Mouse (Mus musculus) urinary bladder, adult 2 months (tissue): ENCODE data around the gene Med31. TPM values are rescaled to one million over a fixed set of nuclear protein-coding genes. Genes with fewer than 3 reads are reported as not detected.
"Not testable (repeated sequence)": the region's sequence is repeated elsewhere in the genome, so short reads cannot be mapped to it uniquely, and the experiment has no call there.

ENCODE experiments used
- DNase-seq: peaks from one replicate; pipeline ENCODE4 v3.0.0; 2022; ENCODE audit warnings: low spot score
- polyA plus RNA-seq: library from polyadenylated mRNA; depleted of rRNA; stranded (reverse); fragments of >200 nt; gene quantifications from 2 replicates; pipeline ENCODE4 v1.2.3, GENCODE M21; 2012; rRNA removed

The Med31 gene
- polyA plus RNA-seq, 1 experiment, result 25.5 TPM

GRCm38 (mm10) chr11:72203440-72203839, 12.0 kb downstream of the Med31 start:
- no peak for DNase-seq

GRCm38 (mm10) chr11:72196506-72196905, 18.9 kb downstream of the Med31 start:
- no peak for DNase-seq

DNA sequence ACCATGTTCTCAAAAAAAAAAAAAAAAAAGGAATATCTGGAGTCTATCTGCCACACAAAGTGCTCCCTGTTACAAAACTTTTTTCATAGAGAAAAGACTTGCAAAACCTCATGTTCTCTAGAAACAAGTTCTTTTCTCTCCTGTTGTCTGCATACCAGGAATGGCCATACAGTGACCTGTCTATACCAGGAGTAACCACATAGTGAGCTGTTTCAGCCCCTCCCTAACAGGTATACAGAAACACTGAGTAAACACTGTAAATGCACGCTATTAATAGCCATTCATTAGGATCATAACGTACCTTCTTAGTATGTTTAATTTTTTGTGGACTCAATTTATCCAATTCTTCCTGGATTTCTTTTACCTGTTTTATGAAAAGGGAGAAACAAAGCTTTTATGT, 21.1 kb downstream of the Med31 start:
- DNase-seq, result no peak

GRCm38 (mm10) chr11:72190857-72191256, 24.5 kb downstream of the Med31 start:
- DNase-seq, result no peak

DNA sequence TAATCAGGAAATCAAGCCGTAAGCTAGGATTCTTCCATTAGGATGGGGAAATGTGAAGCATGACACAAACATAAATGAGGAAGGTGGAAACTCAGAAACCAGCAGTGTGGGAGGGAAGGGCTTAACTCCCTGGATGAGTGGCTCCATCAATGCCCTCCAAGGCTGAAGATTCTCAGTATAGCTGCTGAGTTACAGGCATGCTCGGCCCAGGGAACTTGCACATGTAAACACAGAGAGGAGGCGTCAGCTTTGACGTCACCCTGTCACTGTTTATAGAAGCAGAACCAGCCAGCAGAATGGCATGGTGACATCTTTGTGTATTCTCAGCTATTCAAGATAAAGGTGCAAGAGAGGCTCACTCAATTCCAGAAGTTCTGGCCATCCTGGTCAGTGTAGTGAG, 31.1 kb downstream of the Med31 start:
- no peak for DNase-seq

- no peak for DNase-seq
Measured at GRCm38 (mm10) chr11:72181136-72181535, 34.3 kb downstream of the Med31 start.

DNA sequence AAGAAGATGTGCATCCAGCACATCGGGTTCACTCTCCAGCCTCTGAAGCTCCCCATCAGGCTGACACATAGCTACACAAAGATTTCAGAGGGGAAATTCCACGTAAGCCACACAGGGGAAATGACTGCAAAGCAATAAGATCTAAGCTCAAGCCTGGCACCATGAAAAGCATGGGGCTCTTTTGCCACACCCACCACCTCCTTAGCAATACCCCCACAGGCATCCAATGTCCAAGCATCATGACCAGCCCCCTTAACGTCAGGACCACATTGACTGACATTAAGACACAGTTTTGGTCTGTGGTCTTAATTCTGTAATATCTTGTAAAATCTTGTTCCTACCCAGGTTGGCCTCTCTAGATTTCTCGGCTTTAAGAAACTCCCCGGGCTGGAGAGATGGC, 34.8 kb downstream of the Med31 start:
- DNase-seq, result no peak

DNA sequence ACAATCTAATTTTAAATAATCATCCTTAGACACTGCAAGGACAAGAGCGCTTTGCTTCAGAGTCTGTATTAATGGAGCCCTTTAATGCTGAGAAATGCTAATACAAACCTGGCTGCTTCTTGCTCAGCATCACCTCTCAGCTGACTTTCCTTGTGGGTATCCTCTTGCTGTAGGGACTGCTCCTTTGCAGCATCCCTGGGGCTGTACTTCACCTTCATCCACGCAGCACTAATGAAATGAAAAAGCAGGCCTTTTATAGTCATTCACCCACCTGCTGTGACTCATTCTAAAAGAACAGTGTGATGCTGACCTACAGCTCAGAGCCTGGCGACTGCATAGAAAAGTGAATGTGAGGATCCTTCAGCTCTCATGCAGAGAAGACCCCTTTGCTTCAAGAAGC, 38.8 kb downstream of the Med31 start:
- DNase-seq, result no peak

DNA sequence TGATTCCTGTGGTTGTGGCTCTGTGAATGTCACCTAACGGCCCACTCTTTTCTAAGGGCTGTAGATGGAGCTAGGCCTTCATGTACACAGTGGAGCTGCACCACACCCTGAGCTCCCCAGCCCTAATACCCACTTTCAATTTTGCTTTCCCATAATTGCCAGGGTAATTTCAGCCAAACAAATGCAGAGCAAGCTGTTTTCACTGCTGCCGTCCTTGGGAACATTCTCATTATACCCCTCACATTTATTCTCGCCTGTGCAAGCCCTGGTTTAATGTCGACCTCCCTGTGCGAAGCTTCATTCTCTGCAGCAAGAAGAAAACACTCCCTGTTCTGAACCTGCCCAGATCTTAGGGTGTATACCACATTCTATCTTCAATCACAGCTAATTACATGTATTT, 39.4 kb downstream of the Med31 start:
- DNase-seq, result no peak

GRCm38 (mm10) chr11:72174721-72175120, 40.7 kb downstream of the Med31 start:
- no peak for DNase-seq

DNA sequence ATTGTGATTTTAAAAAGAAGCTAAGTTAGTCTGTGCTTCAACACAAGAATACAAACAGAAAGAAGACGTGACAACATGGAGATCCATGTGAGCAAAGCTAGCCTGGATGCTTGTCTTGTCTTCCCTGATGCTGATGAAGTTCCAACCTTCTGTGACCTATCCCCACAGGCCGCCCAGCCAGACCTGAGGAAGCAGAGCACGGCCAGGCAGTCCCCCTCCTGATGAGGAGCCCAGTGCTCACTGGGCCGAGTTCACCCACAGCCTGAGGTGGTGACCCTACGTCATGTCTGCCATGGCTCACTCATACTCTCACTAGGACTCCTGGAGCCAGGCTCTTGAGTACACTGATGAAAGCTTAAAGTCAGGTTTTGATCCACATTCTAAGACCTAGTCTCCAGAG, 41.9 kb downstream of the Med31 start:
- DNase-seq, result no peak

- DNase-seq, result not testable (repeated sequence)
Measured at GRCm38 (mm10) chr11:72171906-72172305, 43.5 kb downstream of the Med31 start.

DNA sequence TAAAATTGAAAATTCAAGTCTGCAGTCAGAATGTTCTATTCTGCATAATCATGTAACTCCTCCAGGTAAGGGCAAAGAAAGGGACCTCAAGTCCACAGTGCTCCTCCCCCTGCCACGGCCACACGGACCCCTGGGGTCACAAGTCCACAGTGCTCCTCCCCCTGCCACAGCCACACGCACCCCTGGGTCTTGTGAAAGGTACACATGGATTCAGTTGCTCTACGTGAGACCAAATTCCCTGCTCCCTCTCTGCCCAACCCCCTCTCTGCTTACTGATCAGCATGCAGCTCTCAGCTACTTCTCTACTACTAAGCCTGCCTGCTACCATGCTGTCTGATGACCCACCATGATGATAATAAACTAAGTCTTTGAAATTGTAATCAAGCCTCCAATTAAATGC, 45.5 kb downstream of the Med31 start:
- no peak for DNase-seq

GRCm38 (mm10) chr11:72163198-72163597, 52.2 kb downstream of the Med31 start:
- no peak for DNase-seq

Other genes starting within 250 kb of the Med31 start
- 0.32 and 0.41 TPM in 2 replicates for gene Aipl1, start 178.1 kb downstream of the Med31 start, polyA plus RNA-seq
- 2.8 and 3.2 TPM in 2 replicates for gene Pimreg, start 173.6 kb downstream of the Med31 start, polyA plus RNA-seq
- 9.6 and 9.9 TPM in 2 replicates for gene Pitpnm3, start 79.8 kb downstream of the Med31 start, polyA plus RNA-seq
- gene Gm43951, start 8.8 kb downstream of the Med31 start, polyA plus RNA-seq, result 0.43 and 0.84 TPM in 2 replicates
- gene 4933427D14Rik, start 8.1 kb downstream of the Med31 start, polyA plus RNA-seq, result 10.7 and 10.8 TPM in 2 replicates
- gene Txndc17, start 8.0 kb downstream of the Med31 start, polyA plus RNA-seq, result 146 and 164 TPM in 2 replicates
- 0.16 and 0.39 TPM in 2 replicates for gene Slc13a5, start 51.6 kb upstream of the Med31 start, polyA plus RNA-seq
- gene Xaf1, start 86.0 kb upstream of the Med31 start, polyA plus RNA-seq, result 34.1 and 37.8 TPM in 2 replicates
- gene Fbxo39, start 98.9 kb upstream of the Med31 start, polyA plus RNA-seq, result 0.07 and 0.10 TPM in 2 replicates
- 0.09 and 0.17 TPM in 2 replicates for gene Tekt1, start 146.8 kb upstream of the Med31 start, polyA plus RNA-seq
- gene Smtnl2, start 196.1 kb upstream of the Med31 start, polyA plus RNA-seq, result 5.3 and 6.7 TPM in 2 replicates
- gene Ggt6, start 219.9 kb upstream of the Med31 start, polyA plus RNA-seq, result 3.6 and 3.7 TPM in 2 replicates
- 55.1 and 75.5 TPM in 2 replicates for gene Mybbp1a, start 225.8 kb upstream of the Med31 start, polyA plus RNA-seq